Mouse (Mus musculus) liver, embryonic 15.5 days (tissue): ENCODE measurements around the gene Themis2. TPM values are rescaled to one million over a fixed set of nuclear protein-coding genes. Genes with fewer than 3 reads are reported as not detected.
"Not testable (repeated sequence)": the region's sequence is repeated elsewhere in the genome, so short reads cannot be mapped to it uniquely, and the experiment has no call there.

Source experiments
- ATAC-seq: fragments of 200-750 bp; cut with Nextera tagmentation; 2 replicates; pipeline ENCODE4 v1.8.0; 2017; ENCODE audit warnings: moderate number of reproducible peaks, mild to moderate bottlenecking, moderate library complexity; ENCODE audit not compliant: insufficient read depth
- H3K27ac ChIP-seq: fragments of 300-500 bp; sonication (generic); replicated peaks from 2 replicates; pipeline ENCODE4 v1.5.1; 2015; ENCODE audit warnings: mild to moderate bottlenecking, inconsistent platforms
- H3K27me3 ChIP-seq: fragments of 300-500 bp; sonication (generic); 2 replicates; pipeline ENCODE4 v1.6.1; 2015; ENCODE audit warnings: mild to moderate bottlenecking, inconsistent platforms
- H3K36me3 ChIP-seq: fragments of 300-500 bp; sonication (generic); replicated peaks from 2 replicates; pipeline ENCODE4 v1.6.1; 2015; ENCODE audit warnings: moderate library complexity, mild to moderate bottlenecking, inconsistent platforms
- H3K4me1 ChIP-seq: fragments of 300-500 bp; sonication (generic); replicated peaks from 2 replicates; pipeline ENCODE4 v1.6.1; 2015; ENCODE audit warnings: inconsistent platforms
- H3K4me2 ChIP-seq: fragments of 300-500 bp; sonication (generic); 2 replicates; pipeline ENCODE4 v1.6.1; 2015; ENCODE audit warnings: moderate library complexity, mild to moderate bottlenecking, inconsistent platforms
- H3K4me3 ChIP-seq: fragments of 300-500 bp; sonication (generic); replicated peaks from 2 replicates; pipeline ENCODE4 v1.5.1; 2015; ENCODE audit warnings: mild to moderate bottlenecking, inconsistent platforms
- H3K9ac ChIP-seq: fragments of 300-500 bp; sonication (generic); 2 replicates; pipeline ENCODE4 v1.6.1; 2015; ENCODE audit warnings: moderate library complexity, mild to moderate bottlenecking, inconsistent platforms
- H3K9me3 ChIP-seq: fragments of 300-500 bp; sonication (generic); replicated peaks from 2 replicates; pipeline ENCODE4 v1.6.1; 2016; ENCODE audit warnings: inconsistent platforms
- WGBS: fragments of 180-500 bp; shearing (Covaris S2); methylation state at CpG from one replicate; pipeline ENCODE4 v1.1.7; 2015; ENCODE audit warnings: mixed read lengths; ENCODE audit not compliant: insufficient replicate concordance; 5-methylcytosine and 5-hydroxymethylcytosine counted together
- polyA plus RNA-seq: library from polyadenylated mRNA; unstranded; fragments of >200 nt; fragmentation: Nextera tagmentation; extraction: Ambion mirVana; gene quantifications from 2 replicates; pipeline ENCODE4 v1.2.1, GENCODE M21; 2015

The Themis2 gene
- polyA plus RNA-seq, 1 experiment from 2014 or later, result 2.8 TPM

GRCm38 (mm10) chr4:132798666-132799065, 2.5 kb upstream of the Themis2 start:
- H3K4me2 ChIP-seq, H3K9me3 ChIP-seq, ATAC-seq, H3K4me3 ChIP-seq, H3K27ac ChIP-seq, H3K36me3 ChIP-seq, H3K9ac ChIP-seq: not testable (repeated sequence)
- WGBS, result 67% methylated on average over 3 of the region's 3 CpGs
- peaks cover 48% of the 10 kb centered on the region for H3K4me1 ChIP-seq
- H3K27me3 ChIP-seq, result peaks cover 25% of the 10 kb centered on the region

GRCm38 (mm10) chr4:132798028-132798427, 1.8 kb upstream of the Themis2 start:
- no peak for ATAC-seq
- 25% methylated on average over 4 of the region's 4 CpGs for WGBS
- Histone ChIP-seq H3K4me2 (no peak overlapping the region), H3K27ac (peak overlapping the region; percentile 30; the same call in 1 of the 2 replicates), H3K27me3 (peaks cover 26% of the 10 kb centered on the region), H3K4me1 (peaks cover 48% of the 10 kb centered on the region), H3K36me3 (no peaks in the 10 kb centered on the region), H3K9ac (no peak overlapping the region), H3K9me3 (no peaks in the 10 kb centered on the region), H3K4me3 (no peak overlapping the region)

- no peaks in the 10 kb centered on the region for H3K36me3 ChIP-seq
- H3K9me3 ChIP-seq, result no peaks in the 10 kb centered on the region
- WGBS, result 45% methylated on average over 1 of the region's 1 CpGs
- H3K27me3 ChIP-seq, result peaks cover 26% of the 10 kb centered on the region
- H3K4me1 ChIP-seq, result peaks cover 44% of the 10 kb centered on the region
- H3K4me2 ChIP-seq, result no peak overlapping the region
- no peak overlapping the region for H3K4me3 ChIP-seq
- H3K9ac ChIP-seq, result no peak overlapping the region
- H3K27ac ChIP-seq, result no peak overlapping the region
- no peak for ATAC-seq
These were observed 1.3 kb upstream of the Themis2 start for GRCm38 (mm10) chr4:132797461-132797860.

- Histone ChIP-seq H3K9me3 (no peaks in the 10 kb centered on the region), H3K4me1 (peaks cover 27% of the 10 kb centered on the region), H3K27me3 (peaks cover 26% of the 10 kb centered on the region), H3K4me2 (peak overlapping the region; percentile 75), H3K27ac (no peak overlapping the region), H3K36me3 (no peaks in the 10 kb centered on the region), H3K9ac (no peak overlapping the region), H3K4me3 (peak overlapping the region; percentile 52)
- no peak for ATAC-seq
- WGBS, result 70% methylated on average over 7 of the region's 7 CpGs
These were observed 1.0 kb downstream of the Themis2 start for GRCm38 (mm10) chr4:132795171-132795570.

- Histone ChIP-seq H3K9me3 (no peaks in the 10 kb centered on the region), H3K4me3 (peak overlapping the region; percentile 52), H3K36me3 (no peaks in the 10 kb centered on the region), H3K4me1 (peaks cover 27% of the 10 kb centered on the region), H3K4me2 (peak overlapping the region; percentile 75), H3K9ac (no peak overlapping the region), H3K27me3 (peaks cover 26% of the 10 kb centered on the region), H3K27ac (no peak overlapping the region)
- 54% methylated on average over 8 of the region's 8 CpGs for WGBS
- ATAC-seq, result no peak
These were observed 1.4 kb downstream of the Themis2 start for GRCm38 (mm10) chr4:132794760-132795159.

- no peaks in the 10 kb centered on the region for H3K36me3 ChIP-seq
- 0 out of 2 replicates have a peak overlapping the region, but pooled peaks have one; percentile 52 for H3K4me3 ChIP-seq
- peaks cover 26% of the 10 kb centered on the region for H3K27me3 ChIP-seq
- H3K27ac ChIP-seq, result no peak overlapping the region; the same call in 1 of the 2 replicates
- no peak for ATAC-seq
- peaks cover 27% of the 10 kb centered on the region for H3K4me1 ChIP-seq
- H3K9ac ChIP-seq, result no peak overlapping the region
- H3K4me2 ChIP-seq, result peak overlapping the region; percentile 75
- 21% methylated on average over 9 of the region's 9 CpGs for WGBS
- H3K9me3 ChIP-seq, result no peaks in the 10 kb centered on the region
These were observed 2.2 kb downstream of the Themis2 start for GRCm38 (mm10) chr4:132794028-132794427.

GRCm38 (mm10) chr4:132793322-132794004, 2.7 kb downstream of the Themis2 start:
- not testable (repeated sequence) for H3K9ac ChIP-seq, H3K27ac ChIP-seq, H3K9me3 ChIP-seq, H3K4me3 ChIP-seq, H3K36me3 ChIP-seq, ATAC-seq
- 66% methylated on average over 9 of the region's 9 CpGs for WGBS
- H3K4me2 ChIP-seq, result peak overlapping the region; percentile 75
- peaks cover 27% of the 10 kb centered on the region for H3K4me1 ChIP-seq
- H3K27me3 ChIP-seq, result peaks cover 26% of the 10 kb centered on the region

- ATAC-seq, result no peak
- H3K4me1 ChIP-seq, result peaks cover 9% of the 10 kb centered on the region; the same call in 1 of the 2 replicates
- H3K4me3 ChIP-seq, result no peak overlapping the region
- 76% methylated on average over 8 of the region's 8 CpGs for WGBS
- no peak overlapping the region for H3K9ac ChIP-seq
- H3K4me2 ChIP-seq, result no peak overlapping the region
- no peaks in the 10 kb centered on the region for H3K9me3 ChIP-seq
- H3K27ac ChIP-seq, result no peak overlapping the region
- H3K27me3 ChIP-seq, result peaks cover 12% of the 10 kb centered on the region
- H3K36me3 ChIP-seq, result no peaks in the 10 kb centered on the region
These were observed 6.5 kb downstream of the Themis2 start for GRCm38 (mm10) chr4:132789731-132790130.

- no peak for ATAC-seq
- no peak overlapping the region for H3K9ac ChIP-seq
- no peak overlapping the region for H3K27ac ChIP-seq
- H3K9me3 ChIP-seq, result no peaks in the 10 kb centered on the region
- H3K36me3 ChIP-seq, result 0 out of 2 replicates have a peak, but pooled peaks cover 3% of the 10 kb centered on the region
- H3K27me3 ChIP-seq, result no peaks in the 10 kb centered on the region
- 83% methylated on average over 13 of the region's 13 CpGs for WGBS
- H3K4me2 ChIP-seq, result no peak overlapping the region
- H3K4me1 ChIP-seq, result peaks cover 8% of the 10 kb centered on the region; the same call in 1 of the 2 replicates
- no peak overlapping the region for H3K4me3 ChIP-seq
These were observed 11.0 kb downstream of the Themis2 start for GRCm38 (mm10) chr4:132785228-132785627.

GRCm38 (mm10) chr4:132783732-132784131, 12.5 kb downstream of the Themis2 start:
- Histone ChIP-seq H3K4me3 (no peak overlapping the region), H3K9me3 (no peaks in the 10 kb centered on the region), H3K4me1 (peaks cover 9% of the 10 kb centered on the region; the same call in 1 of the 2 replicates), H3K27me3 (no peaks in the 10 kb centered on the region), H3K4me2 (no peak overlapping the region), H3K27ac (no peak overlapping the region), H3K9ac (no peak overlapping the region), H3K36me3 (peaks cover 17% of the 10 kb centered on the region)
- 49% methylated on average over 2 of the region's 2 CpGs for WGBS
- ATAC-seq, result no peak

GRCm38 (mm10) chr4:132780288-132780687, 15.9 kb downstream of the Themis2 start:
- peaks cover 51% of the 10 kb centered on the region for H3K36me3 ChIP-seq
- H3K9ac ChIP-seq, result no peak overlapping the region
- H3K9me3 ChIP-seq, result no peaks in the 10 kb centered on the region
- H3K4me1 ChIP-seq, result peaks cover 9% of the 10 kb centered on the region; the same call in 1 of the 2 replicates
- no peak overlapping the region for H3K4me3 ChIP-seq
- H3K27me3 ChIP-seq, result no peaks in the 10 kb centered on the region
- WGBS, result 73% methylated on average over 4 of the region's 4 CpGs
- H3K4me2 ChIP-seq, result no peak overlapping the region
- no peak overlapping the region for H3K27ac ChIP-seq
- ATAC-seq, result no peak
